Mouse (Mus musculus): Measurements from ENCODE around the gene Gm20388.

Gene Gm20388

GRCm38 (mm10) chr8:120887254-120887653, 976.6 kb downstream of the Gm20388 start:
- no peak for DNase-seq

DNA sequence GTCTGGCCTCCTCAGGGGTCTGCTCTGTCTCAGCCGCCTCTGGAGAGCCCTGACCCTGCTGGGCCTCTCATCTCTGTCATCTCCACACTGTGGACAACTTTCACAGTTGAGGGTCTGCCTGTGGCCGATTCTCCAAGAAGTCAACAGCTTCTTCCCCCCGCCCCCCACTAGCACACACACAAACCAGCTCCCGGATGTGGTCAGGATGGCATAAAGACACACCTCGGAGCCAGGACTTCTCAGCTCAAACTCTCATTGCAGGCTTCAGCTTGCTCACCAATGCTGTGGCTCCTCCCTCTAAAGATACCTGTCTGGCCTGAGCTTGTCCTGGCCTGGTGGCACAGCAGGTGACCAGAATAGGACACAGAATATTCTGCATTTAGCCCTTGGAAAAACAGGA, 977.4 kb downstream of the Gm20388 start:
- no peak for DNase-seq

GRCm38 (mm10) chr8:120889189-120889588, 978.5 kb downstream of the Gm20388 start:
- DNase-seq, result no peak

DNA sequence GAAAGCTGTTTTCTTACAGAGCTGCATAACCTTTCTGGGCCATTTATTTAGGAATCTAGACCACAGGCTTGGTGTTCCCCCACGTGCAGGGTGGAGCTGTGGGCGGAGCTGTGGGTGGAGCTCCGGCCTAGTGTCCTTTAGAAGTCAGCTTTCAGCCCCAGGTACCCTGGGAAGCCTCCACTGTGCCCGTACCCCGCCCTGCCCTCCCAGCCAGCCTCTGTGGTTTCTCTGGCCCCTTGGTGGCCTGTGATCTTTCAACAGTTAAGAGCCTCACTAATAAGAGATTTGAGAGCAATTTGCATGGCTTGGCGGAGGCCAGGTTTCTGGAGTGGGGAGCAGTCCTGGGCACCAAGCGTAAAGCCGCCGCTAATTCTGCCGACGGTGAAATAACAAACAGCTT, 979.4 kb downstream of the Gm20388 start:
- no peak for DNase-seq

DNA sequence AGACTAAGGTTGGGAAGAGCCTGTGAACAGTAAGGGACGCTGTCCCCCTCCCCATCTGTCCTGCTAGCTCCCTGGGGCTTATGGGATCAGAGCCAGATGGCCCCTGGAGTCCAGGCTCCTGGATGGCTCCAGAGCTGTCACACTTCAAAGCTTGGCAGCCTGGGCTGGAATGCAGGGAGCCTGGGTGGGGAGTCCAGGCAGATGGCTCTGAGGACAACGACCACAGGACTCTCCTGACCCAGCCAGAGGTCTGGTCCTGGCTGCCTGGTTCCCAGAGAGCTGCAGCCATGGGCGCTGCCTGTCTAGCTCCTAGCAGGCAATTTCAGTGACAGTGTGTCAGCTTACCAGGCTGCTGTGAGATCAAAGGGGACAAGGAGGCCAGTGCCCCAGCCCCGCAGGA, 984.4 kb downstream of the Gm20388 start:
- no peak for DNase-seq

DNA sequence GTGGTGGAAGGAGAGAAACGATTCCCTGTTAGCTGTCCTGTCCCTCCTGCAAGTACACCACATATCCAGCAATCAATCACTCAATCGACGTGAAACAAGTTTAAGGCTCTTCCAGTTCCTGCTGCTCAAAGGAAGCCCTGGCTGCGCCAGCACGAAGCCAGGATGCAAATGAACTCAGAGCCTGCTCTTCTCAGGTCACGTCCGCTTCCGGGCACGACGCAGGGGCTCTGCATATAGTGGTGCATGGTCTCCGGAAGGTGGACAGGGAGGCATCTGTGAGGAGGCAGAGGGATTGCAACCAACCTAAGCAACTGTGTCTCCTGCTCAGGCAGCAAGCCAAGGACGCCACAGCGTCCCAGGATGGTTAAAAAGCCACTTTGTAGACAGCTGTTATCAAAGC, 985.0 kb downstream of the Gm20388 start:
- DNase-seq, result no peak

DNA sequence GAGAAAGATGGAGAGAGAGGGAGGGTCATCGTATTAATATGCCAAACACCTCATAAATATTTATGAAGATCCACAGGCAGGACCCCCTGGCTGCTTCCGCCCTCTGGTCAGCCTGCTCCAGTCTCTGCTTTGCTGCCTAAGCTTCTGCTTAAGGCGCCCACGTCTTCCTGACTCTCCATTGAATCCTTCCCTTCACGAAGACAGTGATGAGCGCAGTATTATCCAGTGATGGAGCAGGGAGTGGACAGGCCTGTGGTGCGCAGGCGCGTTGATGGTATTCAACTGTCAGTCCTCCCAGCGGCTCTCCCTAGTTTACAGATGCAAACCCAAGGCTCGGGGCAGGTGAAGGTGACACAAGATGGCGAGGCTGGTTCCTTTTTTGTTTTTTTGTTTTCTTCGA, 985.6 kb downstream of the Gm20388 start:
- no peak for DNase-seq

- peak; percentile 63 for DNase-seq
These were observed 987.4 kb downstream of the Gm20388 start for GRCm38 (mm10) chr8:120898008-120898407.

DNA sequence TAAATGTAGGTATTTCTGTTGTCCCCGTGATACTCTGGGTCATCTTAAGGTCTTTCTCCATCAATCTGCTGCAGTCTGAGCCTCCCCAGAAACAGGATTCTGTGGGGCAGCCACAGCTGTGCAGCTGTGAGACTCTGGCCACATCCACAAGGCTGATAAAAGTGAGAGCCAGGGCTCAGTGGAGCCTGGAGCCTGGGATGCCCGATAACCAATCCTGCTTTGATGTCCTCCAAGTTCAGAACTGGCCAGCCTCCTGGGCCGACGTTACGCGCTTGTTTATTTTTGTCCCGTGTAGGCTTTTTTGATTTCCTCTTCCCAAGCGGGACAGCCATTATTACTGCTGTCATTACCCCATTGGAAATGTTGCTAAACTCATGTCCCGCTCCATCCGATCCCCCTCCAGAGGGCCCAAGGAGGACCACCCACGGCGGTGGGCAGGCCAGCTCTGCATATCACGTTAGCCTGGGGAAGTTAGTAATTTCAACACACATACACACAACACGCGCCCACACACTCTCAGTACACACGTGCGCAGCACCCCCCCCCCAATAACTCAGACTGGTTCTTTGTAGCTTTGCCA, 988.3 kb downstream of the Gm20388 start:
- DNase-seq, result peak; percentile 34

DNA sequence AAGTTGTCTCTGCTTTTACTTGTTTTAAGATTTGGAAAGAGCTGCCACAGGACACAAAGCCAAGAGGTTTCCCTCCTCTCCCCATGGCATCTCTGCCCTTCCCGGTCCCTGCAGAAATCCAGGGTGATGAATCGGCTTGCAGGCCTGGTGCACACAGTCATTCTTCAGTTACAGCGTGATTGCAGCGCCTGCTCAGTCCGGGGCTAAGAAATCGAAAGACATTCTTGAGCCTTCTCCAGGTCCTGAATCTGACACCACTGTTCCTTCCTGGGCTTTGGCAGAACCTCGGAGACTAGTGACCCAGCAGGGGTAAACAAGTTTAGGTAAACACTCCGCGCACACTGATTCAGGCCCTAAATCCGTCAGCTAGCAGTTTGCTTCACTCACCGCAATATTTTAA, 991.7 kb downstream of the Gm20388 start:
- peak; percentile 29 for DNase-seq

DNA sequence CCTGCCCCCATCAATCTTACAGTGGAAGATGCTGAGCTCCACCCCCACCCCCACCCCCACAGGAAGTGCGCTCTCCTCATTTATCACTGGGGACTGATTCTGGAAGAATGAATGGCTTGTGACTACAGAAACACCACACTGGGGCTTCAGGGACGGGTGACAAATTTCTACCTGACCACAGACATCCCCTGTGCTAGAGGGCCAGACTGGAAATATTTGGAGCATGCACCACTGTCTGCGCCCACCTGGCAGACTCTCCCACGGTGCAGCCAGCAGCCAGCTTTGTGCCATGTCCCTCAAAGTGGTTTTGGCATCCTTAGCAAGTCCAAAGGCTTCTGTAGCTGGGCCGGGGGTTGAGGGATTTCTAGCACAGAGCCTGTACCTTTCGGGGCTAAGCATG, 997.0 kb downstream of the Gm20388 start:
- DNase-seq, result no peak

DNA sequence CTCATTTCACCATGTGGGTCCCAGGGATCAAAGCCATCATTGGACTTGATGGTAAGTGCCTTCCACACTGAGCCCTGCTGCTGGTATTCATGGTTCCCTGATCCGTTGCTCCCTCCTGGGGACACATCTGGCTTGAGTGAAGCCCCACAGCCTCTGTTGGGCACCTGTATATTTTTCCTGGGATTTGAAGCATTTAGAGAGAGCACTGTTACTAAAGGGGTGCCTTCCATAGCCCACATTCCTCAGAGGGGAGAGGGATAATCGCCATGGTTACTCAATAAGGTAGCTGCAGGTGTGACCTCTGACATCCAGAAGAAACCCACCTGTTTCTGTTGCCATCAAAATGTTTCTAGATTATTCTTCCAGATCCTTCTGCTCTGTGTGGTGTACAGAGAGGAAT, 1000.3 kb downstream of the Gm20388 start:
- no peak for DNase-seq

DNA sequence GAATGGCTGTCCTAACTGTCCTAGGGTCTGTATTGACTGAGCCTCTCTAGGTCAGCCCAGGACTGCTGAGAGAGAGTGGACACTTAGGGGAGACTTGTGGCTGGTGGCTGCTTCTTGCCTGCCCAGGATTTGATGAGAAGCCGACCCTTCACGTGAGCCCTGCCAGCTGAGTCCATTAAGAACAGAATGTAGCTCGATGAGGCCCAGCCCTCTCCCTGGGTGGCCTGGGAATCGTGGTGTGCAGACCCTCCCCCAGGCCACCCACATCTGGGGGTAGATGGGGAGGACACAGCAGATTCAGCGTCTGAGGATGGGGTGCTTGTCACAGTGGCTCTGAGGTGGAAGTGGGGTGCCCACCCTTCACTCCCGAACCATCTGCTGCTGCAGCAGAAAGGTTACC, 1001.8 kb downstream of the Gm20388 start:
- DNase-seq, result no peak

DNA sequence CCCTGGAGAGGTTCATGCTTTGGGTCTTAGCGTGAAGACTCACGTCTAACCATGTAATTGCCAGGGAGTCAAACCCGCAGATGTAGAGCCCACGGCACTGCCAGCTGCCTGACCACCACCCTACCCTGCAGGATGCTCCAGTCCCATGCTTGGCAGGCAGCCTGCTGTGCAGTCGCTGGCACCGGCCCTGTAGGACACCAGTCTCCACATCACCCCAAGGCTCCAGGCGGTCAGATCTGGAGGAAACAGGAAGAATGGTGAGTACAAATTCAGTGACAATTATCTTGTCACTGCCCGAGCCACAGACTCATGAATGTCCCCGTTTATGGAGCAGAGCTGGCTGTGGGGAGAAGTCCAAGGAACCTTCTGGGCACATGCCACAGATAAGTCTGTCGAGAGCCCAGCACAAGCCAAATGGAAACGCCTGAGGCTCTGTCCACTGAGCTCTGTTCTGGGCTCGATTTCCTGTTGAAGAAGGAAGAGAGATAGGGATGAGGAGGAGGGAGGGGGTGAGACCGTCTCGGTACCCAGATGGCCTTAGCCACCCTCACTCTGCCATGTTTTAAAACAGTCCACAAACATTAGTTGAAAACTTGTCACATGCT, 1006.3 kb downstream of the Gm20388 start:
- peak; percentile 66 for DNase-seq

GRCm38 (mm10) chr8:120920527-120920926, 1009.9 kb downstream of the Gm20388 start:
- DNase-seq, result no peak

GRCm38 (mm10) chr8:120926201-120926600, 1015.6 kb downstream of the Gm20388 start:
- DNase-seq, result no peak

DNA sequence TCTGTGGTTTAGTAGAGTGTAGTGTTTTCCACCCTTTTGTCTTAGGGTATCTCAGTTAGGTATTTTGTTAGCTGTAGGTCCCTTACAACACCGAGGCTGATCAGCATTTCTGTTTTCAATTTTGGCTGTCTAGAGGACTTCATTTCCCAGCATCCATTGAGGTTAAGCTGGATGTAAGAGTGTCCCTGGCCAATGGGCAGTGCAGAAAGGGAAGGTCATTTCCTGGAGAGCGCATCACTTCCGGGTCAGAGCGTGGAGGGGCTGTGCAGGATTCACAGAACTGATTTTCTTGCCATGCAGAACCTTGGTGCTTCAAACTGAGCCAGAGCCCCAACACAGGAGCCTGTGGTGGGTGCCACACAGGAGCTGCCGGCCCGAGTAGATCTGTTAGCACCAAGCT, 1017.4 kb downstream of the Gm20388 start:
- DNase-seq, result no peak

DNA sequence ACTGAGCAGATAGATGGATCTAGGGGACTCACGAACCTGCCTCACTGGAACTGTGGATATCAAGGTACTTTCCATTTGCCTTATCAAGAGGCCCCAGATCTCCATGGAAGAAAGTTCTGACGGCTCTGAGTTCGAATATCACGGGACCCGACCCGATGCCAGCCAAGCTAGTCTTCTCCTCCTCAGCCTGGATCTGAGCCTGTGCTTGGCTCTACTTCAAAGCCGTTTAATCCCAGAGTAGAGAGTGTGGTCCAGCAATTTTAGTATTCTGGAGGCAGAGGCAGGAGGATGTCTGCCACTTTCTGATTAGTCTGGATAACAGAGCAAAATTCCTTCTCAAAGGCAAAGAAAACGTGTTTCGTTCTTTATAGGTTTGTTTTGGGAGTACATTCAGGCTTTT, 1024.0 kb downstream of the Gm20388 start:
- no peak for DNase-seq

- no peak for DNase-seq
These were observed 1026.0 kb downstream of the Gm20388 start for GRCm38 (mm10) chr8:120936685-120937084.

DNA sequence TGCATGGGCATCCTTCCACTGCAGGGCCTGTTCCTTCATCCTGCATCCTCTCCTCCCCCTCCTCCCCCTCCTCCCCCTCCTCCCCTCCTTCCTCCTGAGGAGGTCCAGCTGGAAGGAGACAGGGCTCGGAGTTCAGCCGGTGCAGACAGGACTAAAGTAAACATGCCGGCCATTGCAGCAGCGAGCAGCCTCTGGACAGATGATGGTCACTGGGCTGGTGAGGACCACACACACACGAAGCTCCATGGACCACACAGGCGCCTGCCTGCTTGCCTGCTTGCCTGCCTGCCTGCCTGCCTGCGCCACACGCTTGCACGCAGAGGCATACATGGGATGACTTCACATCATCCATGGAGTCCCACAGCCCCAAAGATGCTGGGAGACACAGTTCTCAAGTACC, 1026.8 kb downstream of the Gm20388 start:
- no peak for DNase-seq

- DNase-seq, result no peak
These were observed 1029.6 kb downstream of the Gm20388 start for GRCm38 (mm10) chr8:120940287-120940686.

- DNase-seq, result peak; percentile 33
These were observed 1036.6 kb downstream of the Gm20388 start for GRCm38 (mm10) chr8:120947240-120947639.

DNA sequence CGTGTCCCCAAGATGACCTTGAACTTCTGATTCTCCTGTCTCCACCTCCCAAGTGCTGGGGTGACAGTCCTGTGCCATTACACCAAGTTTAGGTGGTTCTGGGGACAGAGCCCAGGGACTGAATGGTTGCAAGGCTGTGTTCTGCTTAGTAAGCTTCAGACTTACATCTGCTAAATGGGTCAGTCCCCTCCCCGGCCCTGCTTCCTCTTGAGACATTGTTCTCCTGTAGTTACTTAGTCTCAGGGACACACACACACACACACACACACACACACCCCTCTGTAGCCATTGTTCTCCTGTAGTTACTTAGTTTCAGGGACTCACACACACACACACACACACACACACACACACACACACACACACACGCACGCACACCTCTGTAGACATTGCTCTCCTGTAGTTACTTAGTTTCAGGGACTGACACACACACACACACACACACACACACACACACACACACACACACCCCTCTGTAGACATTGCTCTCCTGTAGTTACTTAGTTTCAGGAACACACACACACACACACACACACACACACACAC, 1037.5 kb downstream of the Gm20388 start:
- DNase-seq, result no peak

DNA sequence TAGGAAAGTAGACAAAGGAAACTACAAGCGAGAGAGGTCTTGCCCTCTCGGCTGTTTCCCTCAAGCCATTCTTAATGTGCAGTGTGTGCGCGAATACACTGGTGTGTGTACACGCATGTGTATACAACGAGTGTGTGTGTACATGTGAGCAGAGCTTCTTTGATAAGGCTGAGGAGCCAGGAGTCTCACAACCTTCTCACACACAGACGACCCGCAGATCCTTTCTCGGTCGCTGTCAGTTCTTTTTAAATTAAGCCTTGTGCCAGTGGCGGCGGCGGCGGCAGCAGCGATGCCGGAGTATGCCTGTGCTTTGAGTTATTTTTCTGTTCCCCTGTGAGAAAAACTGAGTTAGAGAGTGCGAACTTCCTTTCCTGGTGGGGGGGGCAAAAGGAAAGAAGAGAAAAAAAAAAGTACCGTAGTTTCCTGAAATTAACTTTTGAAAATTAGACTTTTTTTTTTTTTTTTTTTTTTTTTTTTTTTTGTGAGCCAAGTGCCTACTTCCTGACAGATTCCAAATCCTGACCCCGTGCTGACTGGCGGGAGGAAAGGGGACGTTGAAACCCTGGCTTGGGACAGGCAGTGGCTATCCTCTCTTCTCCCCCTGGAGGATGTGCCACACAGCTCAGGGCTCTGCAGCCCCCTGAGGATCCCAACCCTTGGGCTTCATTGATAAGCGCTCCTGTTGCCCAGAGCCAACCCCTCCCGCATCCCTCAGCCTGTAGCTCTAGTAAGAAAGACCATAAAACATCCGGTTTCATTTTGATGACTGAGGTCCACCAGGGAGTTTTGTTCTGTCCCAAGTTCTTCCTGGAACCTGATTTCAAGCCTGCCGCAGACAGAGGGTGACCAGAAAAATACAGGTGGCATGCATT, 1038.2 kb downstream of the Gm20388 start:
- DNase-seq, result no peak
